Mouse (Mus musculus) heart, adult 8-10 months (tissue): ENCODE data around the gene Myo3b. TPM values are rescaled to one million over a fixed set of nuclear protein-coding genes. Genes with fewer than 3 reads are reported as not detected.
"Not testable (repeated sequence)": the region's sequence is repeated elsewhere in the genome, so short reads cannot be mapped to it uniquely, and the experiment has no call there.

Experiments used
- DNase-seq: peaks from one replicate; pipeline ENCODE4 v3.0.0; 2022; ENCODE audit warnings: low spot score
- total RNA-seq, 4 experiments: library from RNA; stranded (reverse); gene quantifications; 2 replicates each; pipeline ENCODE4 v1.2.4; 2022

The Myo3b gene
- total RNA-seq, result under 1 TPM; 0.05 to 0.16 (median 0.12) TPM

DNA sequence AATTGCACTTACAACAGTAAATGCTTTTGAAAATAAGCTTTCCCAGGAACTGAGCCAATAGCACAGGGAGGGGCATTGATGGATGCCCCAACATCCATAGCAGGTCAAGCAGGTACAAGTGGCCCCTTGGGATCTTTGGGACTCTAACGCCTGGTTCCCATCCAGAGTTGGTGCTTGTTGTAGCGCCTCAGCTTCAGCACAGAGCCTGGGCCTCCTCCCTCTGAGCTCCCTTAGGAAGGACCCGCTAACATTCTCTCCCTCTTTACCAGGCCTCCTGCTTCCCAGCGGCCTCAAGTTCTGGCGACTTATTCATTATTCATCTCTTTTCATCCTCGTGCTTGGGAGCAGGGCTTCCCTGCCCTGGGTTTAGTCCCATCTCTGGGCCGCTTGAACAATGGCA, at the start of gene Myo3b:
Myo3b (plus strand) TSS at position 375 of the 400 bp plus-strand sequence.
- DNase-seq, result no peak

DNA sequence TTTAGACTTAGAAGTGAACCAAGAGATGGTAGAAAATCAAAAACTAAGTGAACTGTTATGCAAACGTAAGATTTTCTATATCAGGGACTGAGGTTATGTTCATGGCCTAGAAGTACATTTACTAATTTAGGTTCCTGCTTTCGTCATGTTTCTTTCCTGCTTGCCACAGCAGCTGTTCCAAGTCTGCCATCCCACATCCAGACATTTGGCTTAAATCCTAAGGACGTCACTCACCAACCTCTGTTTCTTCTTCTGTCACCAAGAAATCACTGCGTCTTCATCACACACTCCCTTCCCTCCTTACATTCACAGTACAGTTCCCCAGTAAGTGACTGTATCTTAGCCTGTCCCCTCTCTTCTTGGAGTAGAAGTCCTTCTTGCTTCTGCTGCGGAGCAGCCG, 49.7 kb upstream of the Myo3b start:
- no peak for DNase-seq

DNA sequence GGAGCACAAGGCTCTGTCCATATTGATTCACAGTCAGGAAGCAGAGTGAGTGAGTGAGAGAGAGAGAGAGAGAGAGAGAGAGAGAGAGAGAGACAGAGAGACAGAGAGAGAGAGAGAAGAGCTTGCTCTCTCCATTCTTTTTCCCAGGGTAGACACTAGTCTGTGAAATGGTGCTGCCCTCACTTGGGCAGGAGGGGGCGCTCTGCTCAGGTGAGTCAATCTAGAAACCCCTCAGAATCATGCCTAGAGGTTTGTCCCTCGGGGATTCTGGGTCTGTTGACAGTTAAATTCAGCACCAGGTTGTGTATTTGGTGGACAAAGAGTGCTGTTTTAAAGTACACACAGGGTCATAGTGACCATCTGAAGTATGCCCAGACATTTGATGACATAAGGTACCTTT, 48.3 kb upstream of the Myo3b start:
- no peak for DNase-seq

DNA sequence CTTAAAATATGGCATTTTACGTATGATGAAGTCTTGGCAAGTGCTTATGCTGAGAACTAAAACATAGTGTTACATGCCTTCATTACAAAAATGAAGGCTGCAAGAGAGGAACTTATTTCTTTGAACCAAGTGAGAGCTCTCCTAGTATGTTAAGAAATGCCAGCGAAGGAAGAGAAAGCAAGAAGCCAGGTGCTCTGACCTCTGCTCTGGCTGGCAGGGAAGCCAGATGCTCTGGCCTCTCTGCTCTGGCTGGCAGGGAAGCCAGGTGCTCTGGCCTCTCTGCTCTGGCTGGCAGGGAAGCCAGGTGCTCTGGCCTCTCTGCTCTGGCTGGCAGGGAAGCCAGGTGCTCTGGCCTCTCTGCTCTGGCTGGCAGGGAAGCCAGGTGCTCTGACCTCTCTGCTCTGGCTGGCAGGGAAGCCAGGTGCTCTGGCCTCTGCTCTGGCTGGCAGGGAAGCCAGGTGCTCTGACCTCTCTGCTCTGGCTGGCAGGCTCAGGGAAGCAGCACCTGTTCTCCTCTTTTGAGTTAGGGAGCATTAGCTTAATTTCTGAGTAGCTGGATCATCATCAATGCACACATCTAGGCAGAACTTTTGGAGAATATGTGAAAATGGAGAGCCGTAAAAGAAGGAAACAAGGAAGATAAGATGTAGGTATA, 44.7 kb upstream of the Myo3b start:
- DNase-seq, result not testable (repeated sequence)

GRCm38 (mm10) chr2:69994779-69995178, 44.1 kb upstream of the Myo3b start:
- DNase-seq, result no peak

GRCm38 (mm10) chr2:69999097-69999770, 39.7 kb upstream of the Myo3b start:
- DNase-seq, result no peak

- DNase-seq, result no peak
Measured at GRCm38 (mm10) chr2:70000316-70000715, 38.6 kb upstream of the Myo3b start.

- no peak for DNase-seq
Measured at GRCm38 (mm10) chr2:70006492-70006891, 32.4 kb upstream of the Myo3b start.

- no peak for DNase-seq
Measured at GRCm38 (mm10) chr2:70012941-70013340, 26.0 kb upstream of the Myo3b start.

- DNase-seq, result no peak
Measured at GRCm38 (mm10) chr2:70018236-70018635, 20.7 kb upstream of the Myo3b start.

- no peak for DNase-seq
Measured at GRCm38 (mm10) chr2:70024454-70024853, 14.5 kb upstream of the Myo3b start.

- DNase-seq, result no peak
Measured at GRCm38 (mm10) chr2:70025711-70026110, 13.2 kb upstream of the Myo3b start.

DNA sequence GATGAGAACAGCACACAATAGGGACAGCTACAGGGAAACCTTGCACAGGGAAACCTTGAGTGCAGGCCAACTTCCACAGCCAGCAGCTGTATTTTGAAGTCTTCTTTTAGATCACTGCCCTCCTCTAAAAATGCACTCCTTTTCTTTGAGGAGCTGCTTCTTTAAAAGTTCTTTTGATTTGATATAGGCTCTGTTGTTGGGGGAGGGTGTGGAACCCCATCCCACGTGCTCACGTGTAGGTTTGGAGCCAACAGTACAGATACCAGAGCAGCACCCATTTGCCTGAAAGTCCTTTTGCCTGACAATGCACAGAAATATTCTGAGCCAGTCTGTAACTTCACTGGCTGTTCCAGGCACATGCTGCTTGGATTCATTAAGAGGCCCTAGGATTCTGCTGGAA, 7.5 kb upstream of the Myo3b start:
- DNase-seq, result no peak

DNA sequence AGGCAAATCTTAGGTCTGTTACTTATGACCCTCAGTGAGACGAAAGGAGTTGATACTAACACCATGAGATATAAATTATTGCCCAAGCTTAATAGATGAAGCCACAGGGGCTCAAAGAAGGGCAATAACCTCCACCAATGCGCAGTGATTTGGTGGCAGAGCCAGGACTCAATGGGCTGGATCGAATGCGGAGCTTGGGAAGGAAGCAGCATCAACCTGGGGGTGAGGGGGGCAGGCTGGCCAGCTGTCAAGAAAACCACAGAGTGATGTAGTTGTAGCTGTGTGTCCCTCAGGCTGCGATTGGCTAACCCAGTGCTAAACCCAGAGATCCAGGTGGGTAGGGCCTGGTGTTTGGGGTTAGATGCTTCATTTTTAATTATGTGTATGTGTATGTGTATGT, 4.0 kb upstream of the Myo3b start:
- no peak for DNase-seq

DNA sequence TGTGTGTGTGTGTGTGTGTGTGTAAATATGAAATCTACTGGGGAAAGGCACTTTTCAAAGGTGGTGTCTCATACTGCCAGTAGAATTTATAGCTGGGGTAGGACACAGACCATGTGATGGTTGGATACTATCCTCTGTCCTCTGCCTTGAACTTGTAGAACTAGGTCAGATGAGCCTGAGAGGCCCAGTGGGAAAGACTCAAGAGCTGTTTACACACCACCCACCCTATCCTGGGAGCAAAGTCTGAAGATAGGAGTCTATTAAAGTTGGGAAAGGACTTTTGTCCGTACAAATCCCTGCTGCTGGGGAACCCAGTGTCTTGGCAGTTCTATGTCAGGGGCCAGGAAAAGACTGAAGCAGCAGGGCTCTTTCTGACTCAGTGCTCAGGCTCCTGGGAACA, 3.6 kb upstream of the Myo3b start:
- no peak for DNase-seq

DNA sequence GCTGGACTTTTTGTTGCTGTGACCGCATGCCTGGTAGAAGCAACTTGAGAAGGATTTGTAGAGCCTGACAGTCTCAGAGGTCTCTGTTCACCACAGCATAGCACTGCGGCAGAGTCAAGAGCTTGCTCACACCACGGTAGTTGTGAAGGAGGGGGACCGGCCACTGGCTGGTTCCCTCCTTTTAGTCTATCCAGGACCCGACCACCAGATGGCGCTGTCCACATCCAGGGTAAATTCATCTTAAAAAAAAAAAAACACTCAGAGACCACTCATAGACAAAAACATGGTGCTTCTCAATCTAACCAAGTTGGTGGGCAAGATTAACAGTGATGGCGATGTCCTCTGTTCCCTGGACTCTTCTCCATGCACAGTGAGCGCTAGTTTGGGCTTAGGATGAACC, 1.7 kb upstream of the Myo3b start:
- DNase-seq, result no peak

GRCm38 (mm10) chr2:70044466-70044865, 5.5 kb downstream of the Myo3b start:
- DNase-seq, result no peak

GRCm38 (mm10) chr2:70047868-70048267, 8.9 kb downstream of the Myo3b start:
- DNase-seq, result no peak

DNA sequence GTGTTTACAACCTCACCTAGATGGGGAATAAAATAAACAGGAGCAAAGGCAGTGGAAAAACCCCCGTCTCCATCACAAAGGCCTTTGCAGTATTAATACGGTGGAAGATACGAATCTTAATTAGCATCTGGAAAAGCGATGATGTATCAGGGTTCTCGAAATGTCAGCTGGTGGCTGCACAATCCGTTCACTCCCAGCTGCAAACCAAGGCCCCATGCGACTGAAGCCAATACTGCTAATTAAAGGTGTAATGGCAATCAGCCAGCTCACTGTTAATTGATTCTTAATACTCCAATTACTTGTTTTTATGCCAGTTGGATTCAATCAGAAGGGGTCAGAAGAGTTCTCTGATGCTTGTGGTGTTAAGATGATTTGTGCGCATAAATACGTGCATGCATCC, 14.9 kb downstream of the Myo3b start:
- DNase-seq, result no peak

DNA sequence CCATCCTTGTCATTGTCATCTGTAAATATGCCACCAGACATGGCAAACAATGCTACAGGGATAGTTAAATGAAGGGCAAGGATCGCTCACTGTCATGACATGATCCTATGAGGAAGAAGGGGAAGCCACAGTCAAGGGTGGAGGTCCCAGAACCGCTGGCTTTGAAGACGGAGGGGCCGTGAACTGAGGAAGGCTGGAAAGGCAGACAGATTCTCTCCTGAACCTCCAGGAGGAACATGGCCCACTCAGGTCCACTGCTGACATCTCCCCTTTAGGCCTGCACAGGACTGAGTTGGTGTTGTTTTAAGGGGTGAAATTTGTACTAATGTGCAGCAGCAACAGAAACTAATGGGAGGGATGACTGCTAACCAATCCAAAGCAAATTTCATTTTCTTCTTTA, 19.3 kb downstream of the Myo3b start:
- DNase-seq, result no peak

DNA sequence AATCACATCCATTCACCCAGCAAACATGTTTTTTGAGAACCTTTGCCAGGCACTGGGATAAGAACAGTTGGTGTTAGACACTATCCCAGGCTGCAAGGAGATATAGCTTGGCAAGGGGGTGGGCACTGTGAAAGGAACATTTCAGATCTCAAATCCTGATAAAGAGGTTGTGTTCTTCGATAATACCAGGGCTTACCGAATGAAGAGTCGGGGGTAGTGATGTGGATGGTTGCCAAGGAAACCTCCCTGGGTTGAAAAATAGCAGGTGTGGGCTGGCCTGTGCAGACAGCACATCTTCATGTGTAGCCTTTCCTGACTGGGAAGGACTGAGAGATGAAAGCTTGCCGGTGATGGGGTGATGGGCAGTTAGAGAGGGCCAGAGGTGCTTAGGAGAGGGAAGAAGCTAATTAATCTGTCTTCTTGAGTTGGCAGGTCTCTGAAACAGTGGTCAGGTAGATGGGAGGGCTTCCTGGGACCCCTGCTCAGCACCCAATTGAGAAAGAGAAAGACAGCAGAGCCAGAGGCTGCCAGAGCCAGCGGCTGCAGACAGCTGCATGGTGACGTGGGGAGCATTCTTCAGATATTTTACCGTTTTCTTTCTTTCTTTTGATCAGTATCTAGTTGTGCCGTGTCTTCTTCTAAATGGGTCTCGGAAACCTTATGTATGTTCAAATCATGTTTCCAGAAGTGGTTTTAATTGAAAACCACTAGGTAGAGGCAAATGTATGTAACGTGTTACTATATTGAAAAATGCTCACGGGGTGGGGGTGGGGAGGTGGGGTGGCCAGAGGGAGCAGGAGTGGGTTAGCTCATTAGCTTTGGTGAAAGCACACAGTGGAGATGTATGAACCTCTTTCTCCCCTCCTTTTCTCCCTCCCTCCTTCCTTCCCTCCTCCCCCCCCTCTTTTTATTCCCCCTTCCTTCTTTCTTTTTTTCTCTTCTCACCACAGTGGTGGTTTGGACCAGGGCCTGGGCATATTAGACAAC, 21.7 kb downstream of the Myo3b start:
- no peak for DNase-seq

GRCm38 (mm10) chr2:70065116-70065515, 26.2 kb downstream of the Myo3b start:
- DNase-seq, result no peak
